Mouse (Mus musculus): Measurements from ENCODE around the gene Mknk2. TPM values are rescaled to one million over a fixed set of nuclear protein-coding genes. Genes with fewer than 3 reads are reported as not detected.
"Not testable (repeated sequence)": the region's sequence is repeated elsewhere in the genome, so short reads cannot be mapped to it uniquely, and the experiment has no call there.

Mknk2 gene
- total RNA-seq, 2 experiments from 2014 or later: 42.8 to 48.8 TPM

DNA sequence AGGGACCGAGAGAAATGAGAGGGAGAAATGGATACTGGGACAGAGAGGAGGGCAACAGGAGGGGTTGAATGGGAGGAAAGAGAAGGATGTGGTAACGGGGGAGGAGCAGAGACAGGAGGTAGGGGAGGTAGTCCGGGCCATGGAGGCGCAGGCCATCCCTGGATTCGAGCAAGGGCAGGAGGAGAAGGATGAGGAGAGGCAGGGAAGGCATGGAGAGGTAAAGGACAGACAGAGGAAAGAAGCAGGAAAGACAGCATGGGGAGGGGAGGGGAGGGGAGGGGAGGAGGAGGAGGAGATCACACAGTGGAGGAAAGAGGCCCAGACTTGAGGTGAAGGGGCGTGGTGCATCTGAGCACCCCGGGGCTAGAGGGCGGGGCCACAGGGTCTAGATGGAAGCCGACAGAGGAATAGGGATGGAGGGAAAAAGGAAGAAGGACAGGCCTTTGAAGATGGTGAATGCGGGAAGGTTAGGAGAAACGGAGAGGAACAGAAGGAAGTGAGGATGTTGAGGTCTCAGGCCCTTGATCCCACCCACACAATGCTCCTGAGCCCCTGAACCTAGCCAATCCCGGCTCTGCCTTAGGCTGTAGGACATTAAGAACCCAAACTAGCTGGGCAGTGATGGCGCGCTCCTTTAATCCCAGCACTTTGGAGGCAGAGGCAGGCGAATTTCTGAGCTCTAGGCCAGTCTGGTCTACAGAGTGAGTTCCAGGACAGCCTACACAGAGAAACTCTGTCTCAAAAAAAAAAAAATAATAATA, 20.9 kb downstream of the Mknk2 start, which contains the start of gene Btbd2:
Gene Btbd2 (minus strand): TSS at position 209 of the 761 bp plus-strand sequence.
- no peak for TF ChIP-seq CTCF (IDR thresholded peaks at IDR 0.05)
- Histone ChIP-seq H3K27ac (peak within 1 kb of the TSS; percentile 93), H3K4me3 (peak within 1 kb of the TSS; percentile 71)
- intact Hi-C loops (cut with DNase I): loop anchor here (2.0 to 5.0 kb wide), 3 partner anchors 20 to 45 kb away; partner anchors contain the start of genes Csnk1g2, Izumo4 and Mob3a
- no peak for DNase-seq (ENCODE audit: extremely low spot score in 1 of 2, low spot score in 2 of 2)

- peak; percentile 93 for DNase-seq (ENCODE audit: extremely low spot score in 1 of 2, low spot score in 2 of 2)
- H3K4me3 ChIP-seq: peak overlapping the region; percentile 71
- TF ChIP-seq CTCF (IDR thresholded peaks at IDR 0.05): no peak
- intact Hi-C loops (cut with DNase I): loop anchor here (2.0 to 5.0 kb wide), 3 partner anchors 21 to 46 kb away; partner anchors contain the start of genes Csnk1g2, Izumo4 and Mob3a
- H3K27ac ChIP-seq: peak overlapping the region; percentile 93
Observed at GRCm38 (mm10) chr10:80656130-80656862, 21.6 kb downstream of the Mknk2 start.

DNA sequence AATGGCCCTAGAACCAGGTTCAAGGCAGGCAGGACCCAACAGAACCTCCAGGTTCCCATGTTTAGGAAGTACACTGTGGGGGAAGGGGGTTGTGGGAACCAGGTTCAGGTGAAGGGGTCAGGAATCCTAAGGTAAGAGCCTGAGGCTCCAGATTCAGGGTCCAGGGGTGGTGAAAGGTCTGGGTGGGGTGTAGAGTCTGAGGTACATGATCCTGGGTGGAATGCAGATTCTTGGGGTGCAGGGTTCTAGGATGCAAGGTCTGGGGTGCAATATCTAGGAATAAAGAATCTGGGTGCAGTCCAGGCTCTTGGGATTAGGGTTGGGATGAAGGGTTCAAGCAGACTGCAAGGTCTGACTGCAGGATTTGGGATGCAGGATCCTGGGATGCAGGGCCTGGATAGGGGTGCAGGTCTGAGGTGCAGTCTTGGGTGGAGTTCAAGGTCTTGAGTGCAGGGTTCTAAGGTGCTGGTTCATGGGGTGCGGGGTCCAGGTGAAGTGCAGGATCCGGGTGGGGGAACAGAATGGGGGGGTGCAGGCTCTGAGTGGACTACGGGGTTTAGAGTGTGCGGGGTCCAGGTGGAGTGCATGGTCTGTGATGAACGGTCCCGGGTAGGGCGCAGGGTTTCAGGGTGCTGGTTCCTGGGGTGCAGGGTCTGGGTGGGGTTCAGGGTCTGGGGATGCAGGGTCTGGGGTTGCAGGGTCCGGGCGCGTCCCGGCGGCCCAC, 22.3 kb downstream of the Mknk2 start:
- no peak for DNase-seq (ENCODE audit: extremely low spot score in 1 of 2, low spot score in 2 of 2)
- peak overlapping the region; percentile 82 for H3K27ac ChIP-seq
- peak overlapping the region; percentile 71 for H3K4me3 ChIP-seq
- intact Hi-C loops (cut with DNase I): loop anchor here (2.0 to 5.0 kb wide), 3 partner anchors 21 to 47 kb away; partner anchors contain the start of genes Csnk1g2, Izumo4 and Mob3a
- TF ChIP-seq CTCF (IDR thresholded peaks at IDR 0.05): no peak

- intact Hi-C loops (cut with DNase I): loop anchor here (5.0 kb wide), 1 partner anchor 47 kb away; the partner anchor contains the start of genes Izumo4 and Mob3a
- no peak overlapping the region; the same call in 1 of the 2 replicates for H3K27ac ChIP-seq
- no peak for DNase-seq (ENCODE audit: extremely low spot score in 1 of 2, low spot score in 2 of 2)
- H3K4me3 ChIP-seq: peak overlapping the region; percentile 71; the same call in 1 of the 2 replicates
- TF ChIP-seq CTCF (IDR thresholded peaks at IDR 0.05): no peak
Observed at GRCm38 (mm10) chr10:80654866-80655265, 23.0 kb downstream of the Mknk2 start.

- intact Hi-C loops (cut with DNase I): no loop called here
- H3K27ac ChIP-seq: no peak overlapping the region
- TF ChIP-seq CTCF (IDR thresholded peaks at IDR 0.05): no peak
- DNase-seq (ENCODE audit: extremely low spot score in 1 of 2, low spot score in 2 of 2): no peak
- H3K4me3 ChIP-seq: no peak overlapping the region
Observed at GRCm38 (mm10) chr10:80653156-80653720, 24.7 kb downstream of the Mknk2 start.

DNA sequence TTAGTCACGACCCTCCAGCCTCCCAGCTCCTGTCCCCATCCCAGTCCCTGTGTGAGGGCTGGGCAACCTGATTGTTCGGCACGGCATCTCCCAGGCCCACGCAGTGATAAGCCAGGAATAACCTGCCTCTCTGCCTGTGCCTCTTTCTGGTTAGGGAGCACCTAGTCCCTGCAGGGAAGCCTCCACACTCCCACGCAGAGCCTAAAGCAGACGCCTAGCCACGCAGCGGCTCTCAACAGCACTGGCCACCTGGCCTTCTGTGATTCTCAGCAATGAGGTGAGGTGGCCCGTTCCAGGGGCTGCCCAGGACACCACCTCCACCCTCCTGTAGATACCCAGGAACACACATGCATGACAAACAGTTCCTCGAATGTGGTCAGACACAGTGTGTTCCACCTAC, 27.5 kb downstream of the Mknk2 start:
- TF ChIP-seq CTCF (IDR thresholded peaks at IDR 0.05): no peak
- peak overlapping the region; percentile 50; the same call in 1 of the 2 replicates for H3K27ac ChIP-seq
- no peak overlapping the region for H3K4me3 ChIP-seq
- no peak for DNase-seq (ENCODE audit: extremely low spot score in 1 of 2, low spot score in 2 of 2)
- intact Hi-C loops (cut with DNase I): no loop called here

GRCm38 (mm10) chr10:80649910-80650309, 28.0 kb downstream of the Mknk2 start:
- H3K4me3 ChIP-seq; DNase-seq (ENCODE audit: extremely low spot score in 1 of 2, low spot score in 2 of 2); intact Hi-C loops (cut with DNase I): not testable (repeated sequence)
- H3K27ac ChIP-seq: peak overlapping the region; percentile 50; the same call in 1 of the 2 replicates

DNA sequence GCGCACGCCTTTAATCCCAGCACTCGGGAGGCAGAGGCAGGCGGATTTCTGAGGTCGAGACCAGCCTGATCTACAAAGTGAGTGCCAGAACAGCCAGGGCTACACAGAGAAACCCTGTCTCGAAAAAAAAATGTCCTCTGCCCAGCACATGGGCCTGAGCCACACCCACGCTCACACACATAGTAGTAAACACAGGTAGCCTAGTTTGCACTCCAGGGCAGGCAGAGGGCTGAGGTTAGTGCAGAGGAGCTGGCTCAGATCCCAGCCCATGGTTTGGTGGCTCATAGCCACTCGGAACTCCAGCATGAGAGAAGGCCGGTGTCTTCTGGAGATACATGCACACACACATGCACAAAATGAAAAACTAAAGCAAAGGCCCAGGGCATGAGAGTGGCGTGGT, 31.0 kb downstream of the Mknk2 start:
- intact Hi-C loops (cut with DNase I): no loop called here
- Histone ChIP-seq H3K4me3 (no peak overlapping the region), H3K27ac (no peak overlapping the region)
- DNase-seq (ENCODE audit: extremely low spot score in 1 of 2, low spot score in 2 of 2): no peak
- no peak for TF ChIP-seq CTCF (IDR thresholded peaks at IDR 0.05)

- TF ChIP-seq CTCF (IDR thresholded peaks at IDR 0.05): no peak
- Histone ChIP-seq H3K27ac (no peak overlapping the region), H3K4me3 (no peak overlapping the region)
- intact Hi-C loops (cut with DNase I): no loop called here
- DNase-seq (ENCODE audit: extremely low spot score in 1 of 2, low spot score in 2 of 2): no peak
Observed at GRCm38 (mm10) chr10:80635345-80635744, 42.6 kb downstream of the Mknk2 start.

DNA sequence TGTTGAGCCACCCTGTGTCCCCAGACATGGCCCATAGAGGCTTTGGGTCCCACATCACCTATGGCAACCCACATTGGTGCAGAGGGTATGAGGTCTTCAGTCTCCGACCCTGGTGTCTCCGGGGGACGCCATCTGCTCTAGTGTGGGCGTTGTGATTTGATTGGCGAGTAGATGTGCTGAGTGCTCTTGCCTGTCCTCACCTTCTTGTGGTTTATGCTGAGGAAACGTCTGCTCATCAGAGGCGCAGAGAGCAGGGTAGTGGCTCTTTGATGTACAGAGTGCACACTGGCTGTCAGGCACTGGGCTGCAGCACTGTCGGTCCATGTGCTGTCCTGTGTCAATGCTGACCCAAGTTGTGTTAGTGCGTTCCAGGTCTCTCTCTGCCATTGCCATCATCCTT, 49.0 kb downstream of the Mknk2 start:
- Histone ChIP-seq H3K4me3 (no peak overlapping the region), H3K27ac (no peak overlapping the region; the same call in 1 of the 2 replicates)
- intact Hi-C loops (cut with DNase I): no loop called here
- no peak for TF ChIP-seq CTCF (IDR thresholded peaks at IDR 0.05)
- no peak for DNase-seq (ENCODE audit: extremely low spot score in 1 of 2, low spot score in 2 of 2)

DNA sequence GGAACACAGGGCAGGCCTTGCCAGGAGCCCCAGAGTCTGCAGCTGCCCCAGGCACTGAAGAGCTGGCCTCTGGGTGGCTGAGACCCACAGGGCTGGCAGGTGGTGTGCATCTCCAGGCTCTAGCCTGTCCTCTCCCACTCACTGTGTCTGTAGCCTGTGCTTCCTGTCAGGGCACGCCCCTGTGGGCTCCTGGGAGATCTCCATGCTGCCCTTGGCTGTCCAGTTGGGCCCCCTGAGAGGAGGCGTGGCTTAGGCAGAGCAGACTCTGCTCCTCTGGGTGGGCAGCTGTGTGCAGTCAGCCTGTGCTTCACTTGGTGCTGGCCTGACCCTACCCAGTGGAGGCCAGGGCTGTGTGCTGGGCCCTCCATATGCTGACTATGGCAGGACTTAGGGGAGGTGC, 50.2 kb downstream of the Mknk2 start:
- no peak for TF ChIP-seq CTCF (IDR thresholded peaks at IDR 0.05)
- DNase-seq (ENCODE audit: extremely low spot score in 1 of 2, low spot score in 2 of 2): no peak
- Histone ChIP-seq H3K4me3 (no peak overlapping the region), H3K27ac (no peak overlapping the region)
- intact Hi-C loops (cut with DNase I): no loop called here
